Mouse (Mus musculus) left cerebral cortex, adult 9 months (tissue): ENCODE results near the gene Olfr686.
A peak's percentile ranks its signal among the peaks of the same experiment; 100 is the strongest.

Source experiments
- DNase-seq, 2 experiments: peaks; one replicate each; pipeline ENCODE4 v3.0.0; 2022; ENCODE audit warnings: low spot score in 2 of 2

The Olfr686 gene

GRCm38 (mm10) chr7:105207385-105207784 is at the start of gene Olfr686:
Olfr686 (minus strand) TSS chr7:105207485.
- no peak for DNase-seq

- DNase-seq, result no peak
Observed at GRCm38 (mm10) chr7:105256656-105257055, 49.4 kb upstream of the Olfr686 start.

- DNase-seq, result no peak
Observed at GRCm38 (mm10) chr7:105248197-105248596, 40.9 kb upstream of the Olfr686 start.

- DNase-seq, result no peak
Observed at GRCm38 (mm10) chr7:105247671-105248070, 40.4 kb upstream of the Olfr686 start.

GRCm38 (mm10) chr7:105229386-105229785 is 22.1 kb upstream of the Olfr686 start:
- DNase-seq, result no peak

- no peak for DNase-seq
Observed at GRCm38 (mm10) chr7:105228138-105228537, 20.9 kb upstream of the Olfr686 start.

GRCm38 (mm10) chr7:105226703-105227102 is 19.4 kb upstream of the Olfr686 start:
- DNase-seq, result no peak

GRCm38 (mm10) chr7:105226072-105226471 is 18.8 kb upstream of the Olfr686 start:
- DNase-seq, result no peak

- DNase-seq, result no peak
Observed at GRCm38 (mm10) chr7:105218281-105218680, 11.0 kb upstream of the Olfr686 start.

- DNase-seq, result no peak
Observed at GRCm38 (mm10) chr7:105214761-105215160, 7.5 kb upstream of the Olfr686 start.

- no peak for DNase-seq
Observed at GRCm38 (mm10) chr7:105185912-105186311, 21.4 kb downstream of the Olfr686 start, which contains the start of gene Olfr685. Olfr685 (minus strand) TSS chr7:105186012.

GRCm38 (mm10) chr7:105170773-105171172 is 36.5 kb downstream of the Olfr686 start:
- peak in 1 of 2 experiments; percentile 30 for DNase-seq

- no peak for DNase-seq
Observed at GRCm38 (mm10) chr7:105163553-105163952, 43.7 kb downstream of the Olfr686 start, which contains the start of gene Olfr684. Olfr684 (minus strand) TSS chr7:105163653.
